Mouse (Mus musculus) midbrain, embryonic 13.5 days (tissue): ENCODE measurements around the gene Cdh24. TPM values are rescaled to one million over a fixed set of nuclear protein-coding genes. Genes with fewer than 3 reads are reported as not detected.

ENCODE experiments used
- ATAC-seq: fragments of 200-750 bp; cut with Nextera tagmentation; 2 replicates; pipeline ENCODE4 v1.8.0; 2017; ENCODE audit warnings: mild to moderate bottlenecking, moderate TSS enrichment, moderate library complexity
- H3K27ac ChIP-seq: fragments of 300-500 bp; sonication (generic); 2 replicates; pipeline ENCODE4 v1.5.1; 2015; ENCODE audit warnings: inconsistent platforms, mild to moderate bottlenecking, moderate library complexity
- H3K27me3 ChIP-seq: fragments of 300-500 bp; sonication (generic); 2 replicates; pipeline ENCODE4 v1.6.1; 2015; ENCODE audit warnings: mild to moderate bottlenecking, inconsistent platforms
- H3K36me3 ChIP-seq: fragments of 300-500 bp; sonication (generic); 2 replicates; pipeline ENCODE4 v1.6.1; 2015; ENCODE audit warnings: mild to moderate bottlenecking, inconsistent platforms
- H3K4me1 ChIP-seq: fragments of 300-500 bp; sonication (generic); replicated peaks from 2 replicates; pipeline ENCODE4 v1.6.1; 2015; ENCODE audit warnings: inconsistent platforms
- H3K4me2 ChIP-seq: fragments of 300-500 bp; sonication (generic); replicated peaks from 2 replicates; pipeline ENCODE4 v1.6.1; 2015; ENCODE audit warnings: moderate library complexity, mild to moderate bottlenecking, inconsistent platforms
- H3K4me3 ChIP-seq: fragments of 300-500 bp; sonication (generic); replicated peaks from 2 replicates; pipeline ENCODE4 v1.5.1; 2015; ENCODE audit warnings: mild to moderate bottlenecking, inconsistent platforms
- H3K9ac ChIP-seq: fragments of 300-500 bp; sonication (generic); replicated peaks from 2 replicates; pipeline ENCODE4 v1.6.1; 2015; ENCODE audit warnings: mild to moderate bottlenecking, inconsistent platforms
- H3K9me3 ChIP-seq: fragments of 300-500 bp; sonication (generic); 2 replicates; pipeline ENCODE4 v1.6.1; 2016; ENCODE audit warnings: mild to moderate bottlenecking, inconsistent platforms
- WGBS: fragments of 180-500 bp; shearing (Covaris S2); methylation state at CpG from one replicate; pipeline ENCODE4 v1.1.7; 2015; 5-methylcytosine and 5-hydroxymethylcytosine counted together
- polyA plus RNA-seq: library from polyadenylated mRNA; unstranded; fragments of >200 nt; fragmentation: Nextera tagmentation; extraction: Ambion mirVana; gene quantifications from 2 replicates; pipeline ENCODE4 v1.2.1, GENCODE M21; 2015

Gene Cdh24
- polyA plus RNA-seq, 1 experiment from 2014 or later: 12.3 TPM

DNA sequence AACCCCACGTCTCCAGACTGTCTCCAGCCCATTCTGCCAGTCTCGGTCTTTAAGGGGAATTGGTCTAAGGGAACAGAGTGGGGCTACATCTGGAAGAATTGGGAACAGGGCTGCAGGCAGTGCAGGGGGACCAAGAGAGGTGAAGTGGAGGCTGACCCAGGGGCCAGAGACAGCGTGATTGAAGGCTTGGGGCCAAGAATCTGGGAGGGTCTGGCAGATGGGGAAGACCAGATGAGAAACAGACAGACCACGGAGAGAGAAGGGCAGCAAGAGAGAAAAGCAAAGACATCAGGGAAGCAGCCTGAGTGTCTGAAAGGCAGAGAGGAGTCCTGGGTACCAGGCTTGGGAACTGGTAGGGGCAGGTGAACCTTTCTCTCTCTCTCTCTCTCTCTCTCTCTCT, 1.0 kb downstream of the Cdh24 start:
- 17% methylated on average over 4 of the region's 4 CpGs for WGBS
- H3K27ac ChIP-seq: peak overlapping the region; percentile 21; the same call in 1 of the 2 replicates

DNA sequence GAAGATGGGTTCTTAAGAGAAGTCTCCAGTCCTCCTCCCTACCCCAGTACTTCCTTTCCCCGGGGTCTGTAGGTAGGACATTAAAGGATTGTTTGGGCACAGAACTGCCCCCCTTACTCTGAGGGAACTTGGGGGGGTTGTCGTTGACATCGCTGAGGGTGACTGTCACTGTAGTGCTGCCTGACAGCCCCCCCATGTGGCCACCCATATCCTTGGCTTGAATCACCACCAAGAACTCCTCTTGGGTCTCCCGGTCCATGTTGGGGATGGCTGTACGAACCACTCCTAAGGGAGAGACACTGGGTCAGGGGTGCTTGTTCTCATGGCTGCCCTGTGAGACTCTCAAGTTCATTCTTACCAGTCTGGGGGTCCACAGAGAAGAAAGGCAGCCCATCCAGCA, 3.0 kb downstream of the Cdh24 start:
- peaks cover 63% of the 10 kb centered on the region for H3K36me3 ChIP-seq
- no peak overlapping the region for H3K4me3 ChIP-seq
- no peaks in the 10 kb centered on the region for H3K27me3 ChIP-seq
- H3K9ac ChIP-seq: peak overlapping the region; percentile 23; the same call in 1 of the 2 replicates
- H3K27ac ChIP-seq: no peak overlapping the region
- H3K4me1 ChIP-seq: peaks cover 37% of the 10 kb centered on the region
- H3K9me3 ChIP-seq: no peaks in the 10 kb centered on the region
- no peak for ATAC-seq
- H3K4me2 ChIP-seq: peak overlapping the region; percentile 2; the same call in 1 of the 2 replicates
- 82% methylated on average over 5 of the region's 5 CpGs for WGBS

More for the DNA sequence above, 1.0 kb downstream of the Cdh24 start:
- Histone ChIP-seq H3K36me3 (peaks cover 66% of the 10 kb centered on the region), H3K27me3 (no peaks in the 10 kb centered on the region), H3K4me1 (peaks cover 34% of the 10 kb centered on the region), H3K9me3 (no peaks in the 10 kb centered on the region), H3K4me3 (peak overlapping the region; percentile 79), H3K4me2 (peak overlapping the region; percentile 85), H3K9ac (peak overlapping the region; percentile 99)
- ATAC-seq: no peak

DNA sequence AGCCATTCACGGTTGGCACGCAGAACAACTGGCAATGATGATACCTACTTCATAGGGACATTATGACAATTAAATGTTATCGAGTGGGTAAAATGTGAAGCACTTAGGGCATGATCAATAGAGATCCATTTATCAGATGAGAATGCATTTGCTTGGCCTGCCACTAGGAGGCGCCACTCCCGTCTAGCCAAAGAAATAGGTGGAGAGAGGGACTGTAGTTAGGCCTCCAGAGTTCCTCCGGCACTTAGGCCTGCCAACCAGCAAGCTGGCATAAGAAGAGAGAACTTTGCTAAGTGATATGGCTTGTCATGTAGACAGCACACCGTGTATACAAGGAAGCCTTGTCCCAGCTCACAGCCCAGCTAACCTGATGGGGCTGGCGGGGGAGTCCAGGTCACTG, 4.2 kb downstream of the Cdh24 start:
- no peak for ATAC-seq
- peaks cover 34% of the 10 kb centered on the region for H3K4me1 ChIP-seq
- no peaks in the 10 kb centered on the region for H3K27me3 ChIP-seq
- no peaks in the 10 kb centered on the region for H3K9me3 ChIP-seq
- H3K36me3 ChIP-seq: peaks cover 64% of the 10 kb centered on the region
- WGBS: 51% methylated on average over 8 of the region's 8 CpGs
- no peak overlapping the region for H3K27ac ChIP-seq
- H3K4me3 ChIP-seq: no peak overlapping the region
- no peak overlapping the region for H3K4me2 ChIP-seq
- H3K9ac ChIP-seq: no peak overlapping the region

DNA sequence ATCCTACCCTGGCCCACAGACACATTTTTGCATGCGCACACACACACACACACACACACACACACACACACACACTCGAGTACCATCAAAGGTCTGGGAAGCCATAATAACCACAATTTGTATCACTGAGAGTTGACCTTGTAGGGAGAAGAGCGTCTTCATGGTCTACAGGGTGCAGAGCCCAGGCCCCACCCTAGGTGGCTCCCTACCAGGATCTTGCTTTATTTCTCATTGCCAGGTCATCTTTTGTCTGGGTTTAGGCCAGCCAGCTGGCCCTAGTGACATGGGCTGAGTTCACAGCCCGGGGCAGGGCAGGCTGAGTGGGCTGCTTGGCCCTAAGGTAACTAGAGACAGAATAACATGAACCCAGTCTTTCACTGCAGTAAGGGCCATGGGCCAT, 7.0 kb downstream of the Cdh24 start:
- Histone ChIP-seq H3K9me3 (no peaks in the 10 kb centered on the region), H3K27ac (no peak overlapping the region), H3K36me3 (peaks cover 86% of the 10 kb centered on the region), H3K27me3 (no peaks in the 10 kb centered on the region), H3K4me2 (no peak overlapping the region), H3K9ac (no peak overlapping the region), H3K4me3 (no peak overlapping the region), H3K4me1 (peaks cover 19% of the 10 kb centered on the region)
- WGBS: 85% methylated on average over 4 of the region's 4 CpGs
- ATAC-seq: no peak

DNA sequence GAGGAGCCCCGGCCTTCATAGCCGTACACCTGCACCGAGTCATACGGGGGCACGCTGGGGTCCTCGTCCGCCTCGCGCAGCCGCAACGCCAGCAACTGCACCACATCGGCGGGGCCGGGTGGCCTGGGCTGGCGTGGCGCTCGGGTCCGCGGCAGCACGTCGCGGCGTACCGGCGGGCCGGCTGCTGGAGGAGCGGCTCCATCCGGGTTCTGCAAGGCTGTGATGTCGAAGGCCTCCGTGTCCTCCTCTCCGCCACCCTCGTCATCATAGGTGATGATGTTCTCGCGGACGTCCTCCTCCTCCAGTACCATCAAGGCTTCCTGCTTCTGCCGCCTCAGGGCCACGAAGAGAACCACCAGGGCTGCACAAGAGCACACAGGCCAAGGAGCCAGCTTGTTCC, 8.9 kb downstream of the Cdh24 start:
- WGBS: 95% methylated on average over 35 of the region's 37 CpGs
- Histone ChIP-seq H3K9ac (0 out of 2 replicates have a peak overlapping the region, but pooled peaks have one; percentile 23), H3K36me3 (peaks cover 68% of the 10 kb centered on the region), H3K4me1 (0 out of 2 replicates have a peak, but pooled peaks cover 5% of the 10 kb centered on the region), H3K9me3 (no peaks in the 10 kb centered on the region), H3K4me2 (no peak overlapping the region), H3K27me3 (no peaks in the 10 kb centered on the region), H3K4me3 (no peak overlapping the region), H3K27ac (no peak overlapping the region)
- no peak for ATAC-seq

DNA sequence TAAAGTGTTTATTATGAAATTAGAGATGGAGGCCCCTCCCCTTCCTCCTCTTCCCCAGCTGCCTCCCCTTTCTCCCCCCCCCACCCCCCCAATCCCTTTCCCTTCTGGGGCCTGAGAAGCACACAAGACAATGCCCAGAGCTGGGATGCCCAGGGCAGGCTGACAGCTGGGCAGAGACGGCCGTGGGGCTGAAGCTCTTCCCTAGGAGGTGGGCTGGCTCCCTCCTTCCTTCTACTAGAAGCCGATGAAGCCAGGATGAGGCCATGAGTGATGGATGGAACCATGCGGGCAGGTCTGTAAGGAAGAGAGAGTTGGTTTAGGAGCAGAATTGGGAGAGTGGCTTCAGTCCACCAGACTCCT, 9.9 kb downstream of the Cdh24 start:
- ATAC-seq: 0 out of 2 replicates have a peak, but pooled peaks have one; percentile 27
- Histone ChIP-seq H3K9ac (no peak overlapping the region), H3K4me2 (no peak overlapping the region), H3K4me1 (0 out of 2 replicates have a peak, but pooled peaks cover 5% of the 10 kb centered on the region), H3K27ac (peak overlapping the region; percentile 1; the same call in 1 of the 2 replicates), H3K4me3 (no peak overlapping the region), H3K36me3 (peaks cover 58% of the 10 kb centered on the region), H3K9me3 (no peaks in the 10 kb centered on the region), H3K27me3 (no peaks in the 10 kb centered on the region)
- WGBS: 75% methylated on average over 4 of the region's 4 CpGs

DNA sequence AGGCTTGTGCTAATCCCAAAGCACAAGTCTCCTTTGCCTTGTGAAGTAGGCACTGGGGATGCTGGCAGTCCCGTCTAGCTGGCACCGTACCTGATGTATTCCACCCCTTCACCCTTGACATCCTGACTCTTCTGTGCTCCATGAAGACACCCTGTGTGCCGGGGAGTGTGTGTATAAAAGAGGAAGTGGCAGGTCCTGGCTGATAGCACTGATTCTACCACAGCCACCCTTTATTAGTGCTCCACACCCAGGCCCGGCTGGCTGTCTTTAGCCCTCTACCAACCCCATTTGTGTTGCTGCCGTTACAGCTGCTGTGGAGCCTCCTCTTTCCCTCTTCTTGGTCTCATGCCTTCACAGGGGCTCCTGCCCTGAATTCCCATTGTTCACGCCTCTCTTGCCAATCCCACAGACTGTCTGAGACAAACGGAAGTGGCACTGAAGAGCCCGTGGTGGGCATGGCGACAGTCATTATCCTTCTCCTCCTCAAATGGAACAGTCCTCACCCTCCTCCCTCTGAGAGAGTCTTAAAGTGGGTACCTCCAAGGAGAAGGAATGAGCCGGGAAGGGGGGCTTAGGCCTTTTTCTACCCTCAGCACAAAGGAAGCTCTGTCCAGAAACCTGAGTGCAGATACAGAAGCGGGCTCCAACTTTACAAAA, 10.5 kb downstream of the Cdh24 start:
- Histone ChIP-seq H3K27ac (peak overlapping the region; percentile 55), H3K4me3 (no peak overlapping the region), H3K4me2 (no peak overlapping the region), H3K9ac (0 out of 2 replicates have a peak overlapping the region, but pooled peaks have one; percentile 7), H3K9me3 (no peaks in the 10 kb centered on the region), H3K4me1 (0 out of 2 replicates have a peak, but pooled peaks cover 5% of the 10 kb centered on the region), H3K27me3 (no peaks in the 10 kb centered on the region), H3K36me3 (peaks cover 53% of the 10 kb centered on the region)
- peak; percentile 53 for ATAC-seq
- 74% methylated on average over 11 of the region's 11 CpGs for WGBS

DNA sequence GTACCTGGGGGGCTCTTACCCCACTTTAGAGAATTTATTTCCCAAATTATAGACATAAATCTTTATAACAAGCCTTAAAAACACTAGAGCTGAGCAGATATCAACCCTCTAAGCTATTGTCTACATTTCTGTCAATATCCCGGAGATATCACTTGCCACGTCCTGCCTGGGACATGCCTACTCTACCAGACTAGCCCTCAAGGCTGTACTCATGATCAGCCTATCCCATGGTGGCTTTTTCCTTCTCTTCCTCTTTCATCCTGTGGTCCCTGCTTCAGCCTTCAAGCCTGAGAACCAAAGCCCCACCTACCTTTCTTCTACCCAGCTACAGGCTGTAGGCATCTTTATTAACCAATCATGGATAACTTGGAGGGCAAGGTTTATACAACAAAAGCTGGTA, 11.4 kb downstream of the Cdh24 start:
- H3K9me3 ChIP-seq: no peaks in the 10 kb centered on the region
- ATAC-seq: no peak
- H3K36me3 ChIP-seq: peaks cover 49% of the 10 kb centered on the region
- H3K4me3 ChIP-seq: no peak overlapping the region
- H3K4me1 ChIP-seq: 0 out of 2 replicates have a peak, but pooled peaks cover 5% of the 10 kb centered on the region
- H3K4me2 ChIP-seq: no peak overlapping the region
- H3K27ac ChIP-seq: no peak overlapping the region
- no peaks in the 10 kb centered on the region for H3K27me3 ChIP-seq
- WGBS: 93% methylated on average over 2 of the region's 2 CpGs
- no peak overlapping the region for H3K9ac ChIP-seq

DNA sequence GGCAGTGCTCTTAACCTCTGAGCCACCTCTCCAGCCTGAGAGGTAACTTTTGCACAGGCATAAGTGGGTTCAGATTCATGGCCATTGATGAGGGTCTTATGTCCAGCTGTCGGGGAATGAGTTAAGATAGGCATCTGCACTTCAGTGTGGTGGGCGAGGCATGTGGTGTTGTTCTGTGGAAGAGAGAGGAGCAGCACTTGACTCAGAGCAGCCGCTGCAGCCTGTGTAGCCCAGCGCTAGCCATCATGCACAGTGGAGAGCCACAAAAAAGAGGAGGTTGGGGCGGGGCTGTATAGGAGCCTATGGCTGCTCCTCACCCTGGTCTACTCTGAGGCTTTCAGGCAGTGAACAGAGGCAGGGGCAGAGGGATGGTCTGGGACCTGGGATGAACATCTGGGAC, 13.1 kb downstream of the Cdh24 start:
- Histone ChIP-seq H3K4me2 (no peak overlapping the region), H3K9ac (no peak overlapping the region), H3K4me3 (no peak overlapping the region), H3K27ac (no peak overlapping the region), H3K4me1 (0 out of 2 replicates have a peak, but pooled peaks cover 3% of the 10 kb centered on the region), H3K9me3 (no peaks in the 10 kb centered on the region), H3K36me3 (peaks cover 34% of the 10 kb centered on the region), H3K27me3 (no peaks in the 10 kb centered on the region)
- ATAC-seq: no peak
- 77% methylated on average over 5 of the region's 5 CpGs for WGBS

DNA sequence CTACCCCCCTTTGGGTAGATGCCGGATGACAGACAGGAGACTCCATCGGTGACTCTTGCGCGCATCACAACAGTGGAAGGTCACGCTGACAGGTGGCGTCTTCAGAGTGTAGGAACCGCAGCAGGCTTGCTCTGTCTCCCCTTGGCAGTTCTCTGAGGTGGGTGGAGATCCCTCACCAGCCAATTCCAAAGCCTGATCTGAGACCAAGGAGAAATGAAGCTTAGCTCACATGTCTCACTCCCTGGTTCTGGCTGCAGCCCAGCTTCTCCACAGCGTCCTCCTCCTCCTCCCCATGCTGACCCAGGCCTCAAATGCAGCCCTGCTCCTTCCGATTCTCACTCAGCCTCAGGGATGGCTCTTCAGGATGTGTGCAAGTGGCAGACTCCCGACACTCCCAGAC, 16.2 kb downstream of the Cdh24 start:
- H3K36me3 ChIP-seq: peaks cover 2% of the 10 kb centered on the region
- no peak overlapping the region for H3K27ac ChIP-seq
- no peak for ATAC-seq
- no peaks in the 10 kb centered on the region for H3K9me3 ChIP-seq
- no peak overlapping the region for H3K4me3 ChIP-seq
- H3K27me3 ChIP-seq: no peaks in the 10 kb centered on the region
- 78% methylated on average over 10 of the region's 10 CpGs for WGBS
- H3K9ac ChIP-seq: no peak overlapping the region
- no peak overlapping the region for H3K4me2 ChIP-seq
- no peaks in the 10 kb centered on the region for H3K4me1 ChIP-seq

DNA sequence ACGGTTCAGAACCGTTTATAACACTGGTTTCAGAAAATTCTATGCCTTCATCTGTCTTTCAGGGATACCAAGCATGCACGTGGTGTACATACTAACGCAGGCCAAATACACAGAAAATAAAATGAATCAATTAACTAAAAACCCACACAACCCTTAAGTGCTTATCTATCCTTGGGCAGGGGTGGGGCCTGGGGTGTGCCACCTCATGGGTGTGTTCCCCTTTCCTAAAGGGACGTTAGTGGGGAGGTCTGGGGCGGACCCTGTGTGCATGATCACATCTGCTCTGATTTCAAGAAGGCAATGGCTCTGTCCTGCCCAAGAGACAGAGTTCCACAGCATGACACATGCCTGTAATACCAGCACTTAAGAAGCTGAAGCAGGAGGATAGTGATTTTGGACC, 17.8 kb downstream of the Cdh24 start:
- Histone ChIP-seq H3K9me3 (no peaks in the 10 kb centered on the region), H3K4me2 (no peak overlapping the region), H3K27ac (no peak overlapping the region), H3K9ac (no peak overlapping the region), H3K36me3 (no peaks in the 10 kb centered on the region), H3K27me3 (no peaks in the 10 kb centered on the region), H3K4me3 (no peak overlapping the region), H3K4me1 (no peaks in the 10 kb centered on the region)
- 86% methylated on average over 6 of the region's 6 CpGs for WGBS
- no peak for ATAC-seq

DNA sequence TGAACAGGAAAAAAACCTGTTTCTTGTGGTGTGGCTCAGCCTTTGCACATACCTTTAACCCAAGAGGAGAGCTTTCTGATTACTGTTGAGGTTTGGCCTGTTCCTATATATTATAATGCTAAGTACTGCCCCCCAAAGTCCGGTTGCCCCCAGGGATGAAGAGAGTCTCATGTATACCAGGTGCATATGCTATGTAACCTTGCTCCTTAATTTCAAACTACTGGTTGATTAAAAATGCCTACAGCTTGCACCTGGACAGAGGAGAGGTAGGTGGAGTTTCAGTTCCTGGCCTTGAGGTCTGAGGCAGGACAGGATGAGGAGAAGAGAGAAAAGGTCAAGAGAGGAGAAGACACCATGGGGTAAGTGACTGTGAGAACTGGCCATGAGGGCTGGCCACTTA, 20.0 kb downstream of the Cdh24 start, which contains the start of gene Psmb11:
TSS of gene Psmb11 (plus strand) at position 301 of the 400 bp plus-strand sequence.
- no peaks in the 10 kb centered on the region for H3K27me3 ChIP-seq
- no peak within 1 kb of the TSS for H3K4me3 ChIP-seq
- no peak within 1 kb of the TSS for H3K9ac ChIP-seq
- no peak for ATAC-seq
- H3K4me2 ChIP-seq: no peak within 1 kb of the TSS
- WGBS: 82% methylated on average over 1 of the region's 1 CpGs
- H3K36me3 ChIP-seq: peaks cover 4% of the 10 kb centered on the region; the same call in 1 of the 2 replicates
- no peaks in the 10 kb centered on the region for H3K9me3 ChIP-seq
- H3K4me1 ChIP-seq: peaks cover 12% of the 10 kb centered on the region
- no peak within 1 kb of the TSS for H3K27ac ChIP-seq
